Mouse (Mus musculus): ENCODE data around the gene Sgo2b. TPM values are rescaled to one million over a fixed set of nuclear protein-coding genes. Genes with fewer than 3 reads are reported as not detected.

The Sgo2b gene
- polyA plus RNA-seq (2012; fragmentation: generic; extraction: Trizol) = not detected

DNA sequence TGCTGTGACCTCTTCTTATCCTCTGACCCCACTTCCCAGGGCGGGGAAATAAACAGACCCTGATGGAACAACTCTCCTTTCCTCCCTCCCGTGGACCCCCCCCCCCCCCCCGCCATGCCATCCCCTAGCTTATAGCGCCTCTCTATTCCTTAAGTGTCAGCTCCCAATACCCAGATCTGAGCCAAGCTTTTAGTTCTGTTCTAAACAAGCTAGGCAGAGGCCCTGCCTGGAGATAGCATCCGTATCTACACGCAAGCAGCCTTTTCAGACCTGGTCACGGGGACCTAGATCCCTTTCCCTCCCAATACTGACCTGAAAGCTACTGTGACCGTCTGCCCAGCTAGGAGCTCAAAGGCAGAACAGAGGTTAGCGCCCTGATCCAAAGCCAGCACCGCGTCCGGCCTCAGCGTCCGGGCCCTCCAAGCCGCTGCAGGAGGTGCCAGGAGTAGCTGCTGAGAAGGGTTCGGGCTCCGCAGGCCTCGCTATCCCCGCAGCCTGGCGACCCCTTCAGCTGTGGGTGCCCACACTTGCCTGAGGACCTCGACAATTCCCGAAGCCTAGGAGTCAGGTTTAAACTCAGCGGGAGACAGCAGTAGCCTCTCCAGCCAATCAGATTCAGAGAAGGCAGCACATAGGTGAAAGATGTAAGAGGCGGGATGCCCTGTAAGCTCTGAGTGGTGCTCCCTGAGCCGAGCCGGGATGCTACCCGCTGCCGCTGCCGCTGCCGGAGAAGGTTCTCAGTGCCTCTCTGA is at the start of gene Sgo2b:
Gene Sgo2b (minus strand): TSS at position 623 of the 752 bp plus-strand sequence.

All from C3H10T1/2 (cell line).